Mouse (Mus musculus): ENCODE measurements around the gene Paip2b. TPM values are rescaled to one million over a fixed set of nuclear protein-coding genes. Genes with fewer than 3 reads are reported as not detected.
A peak's percentile ranks its signal among the peaks of the same experiment; 100 is the strongest.

Gene Paip2b
- total and polyA plus RNA-seq, 3 experiments: 13.4 to 39.4 (median 35.4) TPM

- 50% methylated on average over 2 of the region's 2 CpGs for WGBS
- Histone ChIP-seq H3K4me3 (no peak overlapping the region), H3K36me3 (ENCODE audit: control insufficient read depth, insufficient read depth, low read length) (peaks cover 6% of the 10 kb centered on the region; the same call in 1 of the 2 replicates), H3K27me3 (ENCODE audit: control insufficient read depth, insufficient read depth, low read length) (no peaks in the 10 kb centered on the region), H3K9ac (ENCODE audit: low read depth, low read length) (no peak overlapping the region), H3K79me2 (replicated peaks; ENCODE audit: control insufficient read depth, insufficient read depth, low read length) (no peaks in the 10 kb centered on the region), H3K27ac (no peak overlapping the region), H3K4me1 (ENCODE audit: control insufficient read depth, insufficient read depth, low read length) (no peaks in the 10 kb centered on the region; the same call in 1 of the 2 replicates)
- TF ChIP-seq POLR2A (IDR thresholded peaks at IDR 0.05; ENCODE audit: insufficient read depth, low read depth, low read length) (no peak), CTCF (IDR thresholded peaks at IDR 0.05) (no peak), EP300 (IDR thresholded peaks at IDR 0.05; ENCODE audit: insufficient read depth, low read depth, low read length) (no peak)
- DNase-seq: no peak
- intact Hi-C loops (cut with DNase I): no loop called here
Measured at GRCm38 (mm10) chr6:83820727-83821515, 10.6 kb downstream of the Paip2b start.

GRCm38 (mm10) chr6:83818996-83819395, 12.5 kb downstream of the Paip2b start:
- TF ChIP-seq CTCF (IDR thresholded peaks at IDR 0.05) (no peak), POLR2A (IDR thresholded peaks at IDR 0.05; ENCODE audit: insufficient read depth, low read depth, low read length) (no peak), EP300 (IDR thresholded peaks at IDR 0.05; ENCODE audit: insufficient read depth, low read depth, low read length) (no peak)
- Histone ChIP-seq H3K36me3 (ENCODE audit: control insufficient read depth, insufficient read depth, low read length) (peaks cover 6% of the 10 kb centered on the region; the same call in 1 of the 2 replicates), H3K9ac (ENCODE audit: low read depth, low read length) (no peak overlapping the region), H3K27ac (no peak overlapping the region), H3K27me3 (ENCODE audit: control insufficient read depth, insufficient read depth, low read length) (no peaks in the 10 kb centered on the region), H3K4me3 (no peak overlapping the region), H3K4me1 (ENCODE audit: control insufficient read depth, insufficient read depth, low read length) (no peaks in the 10 kb centered on the region; the same call in 1 of the 2 replicates), H3K79me2 (replicated peaks; ENCODE audit: control insufficient read depth, insufficient read depth, low read length) (no peaks in the 10 kb centered on the region)
- intact Hi-C loops (cut with DNase I): no loop called here
- no peak for DNase-seq
- 71% methylated on average over 1 of the region's 1 CpGs for WGBS

GRCm38 (mm10) chr6:83815801-83816200, 15.7 kb downstream of the Paip2b start:
- H3K27ac ChIP-seq: no peak overlapping the region
- no peak overlapping the region for H3K4me3 ChIP-seq
- H3K36me3 ChIP-seq (ENCODE audit: control insufficient read depth, insufficient read depth, low read length): no peaks in the 10 kb centered on the region
- no peaks in the 10 kb centered on the region for H3K27me3 ChIP-seq (ENCODE audit: control insufficient read depth, insufficient read depth, low read length)
- H3K9ac ChIP-seq (ENCODE audit: low read depth, low read length): no peak overlapping the region
- TF ChIP-seq POLR2A (IDR thresholded peaks at IDR 0.05; ENCODE audit: insufficient read depth, low read depth, low read length): no peak
- TF ChIP-seq CTCF (IDR thresholded peaks at IDR 0.05): 0 out of 2 replicates have a peak, but pooled peaks have one; percentile 7
- no peak for TF ChIP-seq EP300 (IDR thresholded peaks at IDR 0.05; ENCODE audit: insufficient read depth, low read depth, low read length)
- no peaks in the 10 kb centered on the region; the same call in 1 of the 2 replicates for H3K4me1 ChIP-seq (ENCODE audit: control insufficient read depth, insufficient read depth, low read length)
- no peak for DNase-seq
- H3K79me2 ChIP-seq (replicated peaks; ENCODE audit: control insufficient read depth, insufficient read depth, low read length): no peaks in the 10 kb centered on the region
- 97% methylated on average over 3 of the region's 3 CpGs for WGBS
- intact Hi-C loops (cut with DNase I): no loop called here

GRCm38 (mm10) chr6:83802846-83803245, 28.7 kb downstream of the Paip2b start:
- H3K36me3 ChIP-seq (ENCODE audit: control insufficient read depth, insufficient read depth, low read length): no peaks in the 10 kb centered on the region
- no peaks in the 10 kb centered on the region for H3K27me3 ChIP-seq (ENCODE audit: control insufficient read depth, insufficient read depth, low read length)
- TF ChIP-seq POLR2A (IDR thresholded peaks at IDR 0.05; ENCODE audit: insufficient read depth, low read depth, low read length) (no peak), CTCF (IDR thresholded peaks at IDR 0.05) (no peak), EP300 (IDR thresholded peaks at IDR 0.05; ENCODE audit: insufficient read depth, low read depth, low read length) (no peak)
- H3K79me2 ChIP-seq (replicated peaks; ENCODE audit: control insufficient read depth, insufficient read depth, low read length): no peaks in the 10 kb centered on the region
- no peak overlapping the region for H3K4me3 ChIP-seq
- 89% methylated on average over 3 of the region's 3 CpGs for WGBS
- no peak overlapping the region for H3K9ac ChIP-seq (ENCODE audit: low read depth, low read length)
- H3K4me1 ChIP-seq (ENCODE audit: control insufficient read depth, insufficient read depth, low read length): no peaks in the 10 kb centered on the region
- intact Hi-C loops (cut with DNase I): no loop called here
- DNase-seq: no peak
- no peak overlapping the region for H3K27ac ChIP-seq

- intact Hi-C loops (cut with DNase I): no loop called here
- no peak overlapping the region for H3K4me3 ChIP-seq
- no peaks in the 10 kb centered on the region for H3K79me2 ChIP-seq (replicated peaks; ENCODE audit: control insufficient read depth, insufficient read depth, low read length)
- DNase-seq: no peak
- no peaks in the 10 kb centered on the region for H3K4me1 ChIP-seq (ENCODE audit: control insufficient read depth, insufficient read depth, low read length)
- no peaks in the 10 kb centered on the region for H3K27me3 ChIP-seq (ENCODE audit: control insufficient read depth, insufficient read depth, low read length)
- no peak overlapping the region for H3K27ac ChIP-seq
- no peak overlapping the region for H3K9ac ChIP-seq (ENCODE audit: low read depth, low read length)
- WGBS: 92% methylated on average over 5 of the region's 5 CpGs
- no peaks in the 10 kb centered on the region for H3K36me3 ChIP-seq (ENCODE audit: control insufficient read depth, insufficient read depth, low read length)
- TF ChIP-seq POLR2A (IDR thresholded peaks at IDR 0.05; ENCODE audit: insufficient read depth, low read depth, low read length) (no peak), CTCF (IDR thresholded peaks at IDR 0.05) (no peak), EP300 (IDR thresholded peaks at IDR 0.05; ENCODE audit: insufficient read depth, low read depth, low read length) (no peak)
Measured at GRCm38 (mm10) chr6:83802033-83802432, 29.5 kb downstream of the Paip2b start.

- intact Hi-C loops (cut with DNase I): no loop called here
- WGBS: 65% methylated on average over 3 of the region's 3 CpGs
- no peak for TF ChIP-seq POLR2A (IDR thresholded peaks at IDR 0.05; ENCODE audit: insufficient read depth, low read depth, low read length)
- no peak for TF ChIP-seq CTCF (IDR thresholded peaks at IDR 0.05)
- no peak for TF ChIP-seq EP300 (IDR thresholded peaks at IDR 0.05; ENCODE audit: insufficient read depth, low read depth, low read length)
Measured at GRCm38 (mm10) chr6:83796686-83797085, 34.9 kb downstream of the Paip2b start.

More at GRCm38 (mm10) chr6:83796686-83797085, 34.9 kb downstream of the Paip2b start:
- no peak for DNase-seq
- H3K27me3 ChIP-seq (ENCODE audit: control insufficient read depth, insufficient read depth, low read length): no peaks in the 10 kb centered on the region
- no peak overlapping the region for H3K27ac ChIP-seq
- no peak overlapping the region for H3K9ac ChIP-seq (ENCODE audit: low read depth, low read length)
- H3K4me3 ChIP-seq: no peak overlapping the region
- no peaks in the 10 kb centered on the region; the same call in 1 of the 2 replicates for H3K4me1 ChIP-seq (ENCODE audit: control insufficient read depth, insufficient read depth, low read length)
- no peaks in the 10 kb centered on the region for H3K36me3 ChIP-seq (ENCODE audit: control insufficient read depth, insufficient read depth, low read length)
- H3K79me2 ChIP-seq (replicated peaks; ENCODE audit: control insufficient read depth, insufficient read depth, low read length): no peaks in the 10 kb centered on the region
